Comparison of ENCODE assay signal across 8 mouse cellular contexts in the genomic region with DNA sequence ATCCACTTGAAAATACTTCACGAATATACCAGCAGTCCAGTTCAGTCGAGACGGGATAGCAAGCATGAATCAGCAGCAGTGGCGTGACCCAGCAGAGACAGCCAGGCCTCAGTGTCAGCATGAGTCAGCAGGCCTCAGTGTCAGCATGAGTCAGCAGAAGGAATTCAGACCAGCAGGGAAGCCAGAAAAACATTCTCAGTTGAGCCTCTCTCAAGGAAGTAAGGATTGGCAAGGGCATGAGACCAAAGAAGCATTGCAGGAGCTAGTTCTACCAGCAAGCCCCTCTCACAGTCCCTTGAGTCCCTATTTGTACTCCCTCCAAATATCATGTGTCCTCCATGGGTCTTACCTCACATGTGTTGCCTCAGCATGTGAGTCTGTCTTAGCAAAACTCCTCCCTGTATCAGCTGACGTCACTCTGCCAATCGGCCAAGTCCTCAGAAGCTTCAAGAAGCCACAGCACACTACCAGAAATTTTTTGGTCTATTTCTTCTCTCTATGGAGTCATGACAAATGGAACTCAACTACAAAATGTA. TPM values are rescaled to one million over a fixed set of nuclear protein-coding genes. Genes with fewer than 3 reads are reported as not detected.
A peak's percentile ranks its signal among the peaks of the same experiment; 100 is the strongest.
DNase-seq lines count a peak whose midpoint lies in the region; ATAC-seq and TF ChIP-seq lines count a peak whose summit lies in the region.

No protein-coding gene starts in this region.

- H3K4me3 ChIP-seq in liver, adult 2 months (ENCODE audit: insufficient read depth, low read depth, low read length): no peak overlapping the region
- no peak overlapping the region for H3K4me3 ChIP-seq in stomach, postnatal 0 days (ENCODE audit: low read depth, low read length)

- H3K79me2 ChIP-seq in liver, adult 2 months (ENCODE audit: control insufficient read depth, insufficient read depth, low read length): no peaks in the 10 kb centered on the region

- no peaks in the 10 kb centered on the region for H3K27me3 ChIP-seq in liver, adult 2 months (ENCODE audit: control insufficient read depth, insufficient read depth, low read length)
- H3K27me3 ChIP-seq in stomach, postnatal 0 days (ENCODE audit: control insufficient read depth, insufficient read depth, low read length): no peaks in the 10 kb centered on the region

- peak; percentile 90 for ATAC-seq in stomach, postnatal 0 days (ENCODE audit: low FRiP score, low TSS enrichment)

- no peaks in the 10 kb centered on the region for H3K36me3 ChIP-seq in liver, adult 2 months (ENCODE audit: control insufficient read depth, insufficient read depth, low read length)
- H3K36me3 ChIP-seq in stomach, postnatal 0 days (ENCODE audit: control insufficient read depth, insufficient read depth, low read length): no peaks in the 10 kb centered on the region

- WGBS in liver, adult 2 months: 73% methylated on average over 6 of the region's 6 CpGs
- 49% methylated on average over 6 of the region's 6 CpGs for WGBS in stomach, postnatal 0 days

- H3K9me3 ChIP-seq in stomach, postnatal 0 days (ENCODE audit: control insufficient read depth, low read length): no peaks in the 10 kb centered on the region

- peak; percentile 23 for DNase-seq in ovary, postnatal 36 days (ENCODE audit: low spot score)
- no peak for DNase-seq in ovary, postnatal 10 days (ENCODE audit: low spot score)
- peak; percentile 79 to 88 for DNase-seq in adrenal gland, postnatal 36 days
- DNase-seq in liver, adult 2 months (ENCODE audit: extremely low read depth, low read depth, low spot score): peak; percentile 54
- DNase-seq in stomach, postnatal 0 days (ENCODE audit: low spot score): peak; percentile 81
- DNase-seq in layer of hippocampus, adult 9-10 months (ENCODE audit: low spot score): no peak
- no peak for DNase-seq in cerebellum, adult 8-10 months
- DNase-seq in T-cell, adult 2 months (ENCODE audit: low spot score): no peak

- H3K9ac ChIP-seq in liver, adult 2 months (ENCODE audit: low read depth, low read length): no peak overlapping the region
- no peak overlapping the region for H3K9ac ChIP-seq in stomach, postnatal 0 days (ENCODE audit: low read length)

- TF ChIP-seq CTCF in liver, adult 2 months (IDR thresholded peaks at IDR 0.05; ENCODE audit: low read depth, low read length): no peak
- TF ChIP-seq CTCF in stomach, postnatal 0 days (IDR thresholded peaks at IDR 0.05; ENCODE audit: low read depth): no peak

- no peak overlapping the region for H3K4me2 ChIP-seq in stomach, postnatal 0 days (replicated peaks; ENCODE audit: low read depth)

- H3K27ac ChIP-seq in liver, adult 2 months (replicated peaks; ENCODE audit: insufficient read depth, low read depth, low read length): no peak overlapping the region
- peak overlapping the region; percentile 45; the same call in 1 of the 2 replicates for H3K27ac ChIP-seq in stomach, postnatal 0 days (replicated peaks)

- no peak for TF ChIP-seq EP300 in stomach, postnatal 0 days (optimal IDR thresholded peaks at IDR 0.05)

- peaks cover 2% of the 10 kb centered on the region; the same call in 1 of the 2 replicates for H3K4me1 ChIP-seq in liver, adult 2 months (ENCODE audit: control insufficient read depth, insufficient read depth, low read length)
- H3K4me1 ChIP-seq in stomach, postnatal 0 days (replicated peaks; ENCODE audit: control insufficient read depth, insufficient read depth): no peaks in the 10 kb centered on the region

- no peak for TF ChIP-seq POLR2A in liver, adult 2 months (IDR thresholded peaks at IDR 0.05; ENCODE audit: extremely low read depth, insufficient read depth, low read length)

RNA-seq across cellular contexts. Expression of a gene that starts 27.3 kb away (rescaled TPM):
- 10 to 100 TPM; 15.7 to 16.6 TPM for total RNA-seq in adrenal gland, postnatal 36 days (2021)
- 17.1 and 18.1 TPM in 2 replicates for total RNA-seq in liver, adult 2 months (2014; rRNA removed)
- 2.3 and 2.6 TPM in 2 replicates for polyA plus RNA-seq in liver, adult 2 months (2012; rRNA removed)
- polyA plus RNA-seq in stomach, postnatal 0 days (2015; fragmentation: Nextera tagmentation; extraction: Ambion mirVana): 12.9 TPM in 2 replicates

Comparison
In these comparisons a context has a peak if more than half of its experiments do, and no peak if none do; other contexts are left out.
1. DNase-seq: peak in ovary, postnatal 36 days (single experiment), adrenal gland, postnatal 36 days (2 of 2), liver, adult 2 months (single experiment) and stomach, postnatal 0 days (single experiment); none in ovary, postnatal 10 days (single experiment), layer of hippocampus, adult 9-10 months (single experiment), cerebellum, adult 8-10 months (single experiment) and T-cell, adult 2 months (single experiment).